Mouse (Mus musculus): ENCODE data around the gene C530025M09Rik. TPM values are rescaled to one million over a fixed set of nuclear protein-coding genes. Genes with fewer than 3 reads are reported as not detected.

Gene C530025M09Rik
- polyA plus RNA-seq, 1 experiment from 2014 or later = not detected

GRCm38 (mm10) chr2:149829955-149830535 is 968 bp downstream of the C530025M09Rik start:
- TF ChIP-seq CTCF (IDR thresholded peaks at IDR 0.05; ENCODE audit: low read depth) = no peak
- DNase-seq = peak; percentile 29
- WGBS = 2% methylated on average over 26 of the region's 26 CpGs
- ATAC-seq (ENCODE audit: insufficient read depth) = peak; percentile 65
- Histone ChIP-seq H3K9ac (peak overlapping the region; percentile 50), H3K4me1 (ENCODE audit: insufficient read depth) (no peaks in the 10 kb centered on the region), H3K27me3 (ENCODE audit: insufficient read depth, low read length) (peaks cover 37% of the 10 kb centered on the region), H3K27ac (ENCODE audit: low read depth) (no peak overlapping the region), H3K9me3 (ENCODE audit: low read depth, low read length) (no peaks in the 10 kb centered on the region), H3K36me3 (ENCODE audit: insufficient read depth) (no peaks in the 10 kb centered on the region), H3K4me2 (peak overlapping the region; percentile 92), H3K4me3 (ENCODE audit: low read depth, low read length) (peak overlapping the region; percentile 49)

GRCm38 (mm10) chr2:149828911-149829310 is 2.1 kb downstream of the C530025M09Rik start, which contains the start of gene Syndig1:
TSS of gene Syndig1 (plus strand) at chr2:149829211.
- ATAC-seq (ENCODE audit: insufficient read depth) (no peak), DNase-seq (no peak)
- H3K36me3 ChIP-seq (ENCODE audit: insufficient read depth) = no peaks in the 10 kb centered on the region
- 66% methylated on average over 2 of the region's 2 CpGs for WGBS
- H3K4me1 ChIP-seq (ENCODE audit: insufficient read depth) = no peaks in the 10 kb centered on the region
- H3K27ac ChIP-seq (ENCODE audit: low read depth) = no peak within 1 kb of the TSS
- no peaks in the 10 kb centered on the region for H3K9me3 ChIP-seq (ENCODE audit: low read depth, low read length)
- peak within 1 kb of the TSS; percentile 49 for H3K4me3 ChIP-seq (ENCODE audit: low read depth, low read length)
- peak within 1 kb of the TSS; percentile 92 for H3K4me2 ChIP-seq
- no peak for TF ChIP-seq CTCF (IDR thresholded peaks at IDR 0.05; ENCODE audit: low read depth)
- peaks cover 37% of the 10 kb centered on the region for H3K27me3 ChIP-seq (ENCODE audit: insufficient read depth, low read length)
- peak within 1 kb of the TSS; percentile 50; the same call in 1 of the 2 replicates for H3K9ac ChIP-seq

- Histone ChIP-seq H3K4me3 (ENCODE audit: low read depth, low read length) (no peak overlapping the region), H3K27ac (ENCODE audit: low read depth) (no peak overlapping the region), H3K4me1 (ENCODE audit: insufficient read depth) (no peaks in the 10 kb centered on the region), H3K27me3 (ENCODE audit: insufficient read depth, low read length) (no peaks in the 10 kb centered on the region), H3K36me3 (ENCODE audit: insufficient read depth) (no peaks in the 10 kb centered on the region), H3K9me3 (ENCODE audit: low read depth, low read length) (no peaks in the 10 kb centered on the region), H3K4me2 (no peak overlapping the region), H3K9ac (no peak overlapping the region)
- ATAC-seq (ENCODE audit: insufficient read depth) (no peak), DNase-seq (no peak)
- WGBS = 16% methylated on average over 2 of the region's 2 CpGs
- TF ChIP-seq CTCF (IDR thresholded peaks at IDR 0.05; ENCODE audit: low read depth) = peak; percentile 19; the same call in 1 of the 2 replicates
Observed at GRCm38 (mm10) chr2:149820201-149820600, 10.8 kb downstream of the C530025M09Rik start.

DNA sequence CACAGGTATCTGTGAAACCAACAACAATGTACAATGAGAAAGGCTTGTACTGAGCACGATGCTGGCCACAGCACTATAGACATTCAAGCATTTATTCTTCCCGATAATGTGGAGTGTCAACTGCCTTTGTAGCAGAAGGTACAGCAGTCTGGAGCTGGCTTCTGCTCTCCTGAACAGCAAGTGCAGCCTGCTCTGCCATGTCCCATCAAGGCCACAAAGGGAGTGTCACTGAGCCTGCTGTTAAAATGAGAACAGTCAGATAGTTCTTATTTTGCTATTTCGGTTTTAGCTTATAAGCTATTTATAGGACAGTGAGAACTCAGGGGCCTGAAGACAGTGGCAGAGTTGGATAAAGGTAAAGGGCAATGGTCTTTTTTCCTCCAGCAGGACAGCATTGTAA is 11.3 kb downstream of the C530025M09Rik start:
- Histone ChIP-seq H3K4me2 (no peak overlapping the region), H3K27ac (ENCODE audit: low read depth) (no peak overlapping the region), H3K4me1 (ENCODE audit: insufficient read depth) (no peaks in the 10 kb centered on the region), H3K27me3 (ENCODE audit: insufficient read depth, low read length) (no peaks in the 10 kb centered on the region), H3K9ac (no peak overlapping the region), H3K9me3 (ENCODE audit: low read depth, low read length) (no peaks in the 10 kb centered on the region), H3K4me3 (ENCODE audit: low read depth, low read length) (no peak overlapping the region), H3K36me3 (ENCODE audit: insufficient read depth) (no peaks in the 10 kb centered on the region)
- TF ChIP-seq CTCF (IDR thresholded peaks at IDR 0.05; ENCODE audit: low read depth) = no peak
- DNase-seq = no peak
- no peak for ATAC-seq (ENCODE audit: insufficient read depth)
- WGBS = 88% methylated on average over 3 of the region's 3 CpGs

GRCm38 (mm10) chr2:149818395-149818794 is 12.6 kb downstream of the C530025M09Rik start:
- ATAC-seq (ENCODE audit: insufficient read depth) = no peak
- 50% methylated on average over 3 of the region's 3 CpGs for WGBS
- Histone ChIP-seq H3K4me1 (ENCODE audit: insufficient read depth) (no peaks in the 10 kb centered on the region), H3K9ac (no peak overlapping the region), H3K4me2 (no peak overlapping the region), H3K36me3 (ENCODE audit: insufficient read depth) (no peaks in the 10 kb centered on the region), H3K9me3 (ENCODE audit: low read depth, low read length) (no peaks in the 10 kb centered on the region), H3K4me3 (ENCODE audit: low read depth, low read length) (no peak overlapping the region), H3K27me3 (ENCODE audit: insufficient read depth, low read length) (no peaks in the 10 kb centered on the region), H3K27ac (ENCODE audit: low read depth) (no peak overlapping the region)
- no peak for DNase-seq
- TF ChIP-seq CTCF (IDR thresholded peaks at IDR 0.05; ENCODE audit: low read depth) = no peak

DNA sequence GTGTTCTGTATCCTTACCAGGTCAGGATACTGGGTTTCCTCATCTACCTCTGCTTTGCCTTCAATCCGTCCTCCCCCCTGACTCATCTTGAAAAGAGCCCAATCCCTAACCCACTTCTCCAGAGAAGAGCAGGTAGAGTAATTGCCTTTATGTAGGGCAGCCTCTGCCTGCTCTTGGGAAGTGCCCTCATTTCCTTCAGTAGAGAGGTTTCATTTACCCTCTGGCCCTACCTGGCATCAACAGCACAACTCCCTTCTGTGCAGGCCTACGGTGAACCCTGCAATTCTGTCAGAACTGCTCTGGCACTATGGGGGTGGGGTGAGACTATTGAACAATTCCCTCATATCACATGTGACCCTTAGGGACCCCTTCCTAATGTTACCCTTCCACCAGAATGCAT is 18.1 kb downstream of the C530025M09Rik start:
- DNase-seq (no peak), ATAC-seq (ENCODE audit: insufficient read depth) (no peak)
- H3K9ac ChIP-seq = no peak overlapping the region
- no peaks in the 10 kb centered on the region for H3K4me1 ChIP-seq (ENCODE audit: insufficient read depth)
- H3K27me3 ChIP-seq (ENCODE audit: insufficient read depth, low read length) = no peaks in the 10 kb centered on the region
- 81% methylated on average over 2 of the region's 2 CpGs for WGBS
- no peaks in the 10 kb centered on the region for H3K9me3 ChIP-seq (ENCODE audit: low read depth, low read length)
- TF ChIP-seq CTCF (IDR thresholded peaks at IDR 0.05; ENCODE audit: low read depth) = no peak
- no peak overlapping the region for H3K4me3 ChIP-seq (ENCODE audit: low read depth, low read length)
- no peaks in the 10 kb centered on the region for H3K36me3 ChIP-seq (ENCODE audit: insufficient read depth)
- H3K4me2 ChIP-seq = no peak overlapping the region
- H3K27ac ChIP-seq (ENCODE audit: low read depth) = no peak overlapping the region

DNA sequence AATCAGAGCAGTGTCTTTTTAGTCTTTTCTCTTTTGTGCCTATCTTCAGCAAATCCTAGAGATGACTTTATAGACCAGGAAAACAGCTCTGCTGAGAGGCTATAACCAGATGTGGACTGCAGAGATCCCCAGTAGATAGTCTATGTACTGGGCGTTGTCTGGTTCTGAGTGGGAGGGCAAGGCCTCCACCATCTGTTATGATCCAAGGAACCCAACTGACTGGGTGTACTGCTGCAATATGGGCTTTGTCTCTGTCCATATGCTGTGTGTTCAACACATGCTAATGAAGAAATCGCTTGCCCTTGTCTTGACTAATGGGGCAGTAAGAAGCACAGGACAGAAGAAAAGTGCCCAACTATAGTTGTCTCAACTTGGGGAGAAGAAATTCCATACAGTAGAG is 25.8 kb downstream of the C530025M09Rik start:
- TF ChIP-seq CTCF (IDR thresholded peaks at IDR 0.05; ENCODE audit: low read depth) = no peak
- DNase-seq = no peak
- H3K9me3 ChIP-seq (ENCODE audit: low read depth, low read length) = no peaks in the 10 kb centered on the region
- no peaks in the 10 kb centered on the region for H3K27me3 ChIP-seq (ENCODE audit: insufficient read depth, low read length)
- WGBS = 84% methylated on average over 2 of the region's 2 CpGs
- no peak overlapping the region for H3K27ac ChIP-seq (ENCODE audit: low read depth)
- no peaks in the 10 kb centered on the region for H3K4me1 ChIP-seq (ENCODE audit: insufficient read depth)
- ATAC-seq (ENCODE audit: insufficient read depth) = no peak
- H3K9ac ChIP-seq = no peak overlapping the region
- no peak overlapping the region for H3K4me2 ChIP-seq
- no peak overlapping the region for H3K4me3 ChIP-seq (ENCODE audit: low read depth, low read length)
- no peaks in the 10 kb centered on the region for H3K36me3 ChIP-seq (ENCODE audit: insufficient read depth)

Measured in lung, embryonic 14.5 days (tissue).